Mouse (Mus musculus) gastrocnemius, postnatal 4 days (tissue): ENCODE data around the gene Ncam1. TPM values are rescaled to one million over a fixed set of nuclear protein-coding genes. Genes with fewer than 3 reads are reported as not detected.

Source experiments
- DNase-seq, 2 experiments: peaks; one replicate each; pipeline ENCODE4 v3.0.0; 2021 to 2022; ENCODE audit warnings: low spot score in 2 of 2, mixed read lengths in 2 of 2
- total RNA-seq, 2 experiments: library from RNA; stranded (reverse); gene quantifications; 2 replicates each; pipeline ENCODE4 v1.2.3; 2021

The Ncam1 gene
- total RNA-seq, 2 experiments from 2014 or later = 180 to 193 TPM

DNA sequence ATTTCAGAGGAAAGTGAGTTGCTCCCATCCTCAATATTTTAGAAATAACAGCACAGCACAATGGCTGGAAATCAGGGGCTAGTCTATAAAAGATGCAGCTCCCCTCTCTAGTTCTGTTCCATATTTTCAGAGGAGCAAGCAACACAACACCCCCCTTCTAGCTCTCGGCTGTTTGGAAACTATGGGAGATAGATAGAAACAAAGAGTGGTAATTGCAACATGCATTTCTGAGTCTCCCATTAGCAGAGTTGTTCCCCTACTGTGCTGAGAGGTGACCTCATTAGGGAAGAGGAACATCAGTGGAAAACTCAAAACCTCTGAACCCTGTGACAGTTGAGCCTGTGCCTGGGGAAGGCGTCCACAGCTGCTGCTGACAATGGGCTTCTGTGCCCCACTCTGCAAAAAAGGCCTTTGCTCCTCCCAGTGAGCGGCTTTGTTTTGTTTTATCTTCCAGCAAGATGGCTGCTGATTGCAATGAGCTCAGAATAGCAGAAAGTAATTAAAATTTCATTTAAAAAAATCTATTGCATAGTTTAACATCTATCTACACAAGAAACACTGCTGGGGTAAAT is 174.7 kb downstream of the Ncam1 start:
- no peak for DNase-seq

DNA sequence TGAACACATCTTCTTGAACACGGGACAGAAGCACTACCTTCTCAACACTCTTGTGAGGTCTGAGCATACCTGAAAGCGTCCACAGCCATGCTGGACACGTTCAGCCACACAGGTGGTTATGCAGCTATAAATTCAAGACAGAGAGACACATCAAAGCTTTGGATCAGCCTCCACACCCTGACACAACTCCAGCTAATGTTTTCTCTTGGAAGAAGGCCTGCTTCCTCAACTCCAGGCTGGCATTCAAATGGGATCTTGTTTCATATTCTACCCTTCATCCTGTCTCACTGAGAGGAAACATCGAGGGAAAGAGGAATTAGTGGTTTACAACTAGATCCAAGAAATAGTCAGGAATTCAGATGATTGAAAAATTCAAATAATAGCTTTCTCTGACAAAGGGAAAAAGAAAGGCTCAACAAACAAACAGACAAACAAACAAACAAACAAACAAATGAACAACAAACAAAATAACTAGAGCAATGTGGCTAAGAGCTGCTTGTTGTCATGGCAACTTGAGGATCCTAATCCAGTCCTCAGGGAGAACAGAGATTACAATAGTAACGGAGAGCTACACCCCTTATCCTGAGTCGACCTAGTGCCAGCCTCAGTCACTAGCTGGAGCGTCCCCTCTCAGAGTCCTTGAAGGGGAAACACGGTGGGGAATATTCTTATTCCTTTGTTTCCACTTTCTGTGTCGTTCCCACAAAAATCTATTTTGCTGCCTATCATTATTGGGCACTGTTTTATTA is 175.6 kb downstream of the Ncam1 start:
- DNase-seq = no peak

- no peak for DNase-seq
Measured at GRCm38 (mm10) chr9:49621691-49622090, 177.0 kb downstream of the Ncam1 start.

DNA sequence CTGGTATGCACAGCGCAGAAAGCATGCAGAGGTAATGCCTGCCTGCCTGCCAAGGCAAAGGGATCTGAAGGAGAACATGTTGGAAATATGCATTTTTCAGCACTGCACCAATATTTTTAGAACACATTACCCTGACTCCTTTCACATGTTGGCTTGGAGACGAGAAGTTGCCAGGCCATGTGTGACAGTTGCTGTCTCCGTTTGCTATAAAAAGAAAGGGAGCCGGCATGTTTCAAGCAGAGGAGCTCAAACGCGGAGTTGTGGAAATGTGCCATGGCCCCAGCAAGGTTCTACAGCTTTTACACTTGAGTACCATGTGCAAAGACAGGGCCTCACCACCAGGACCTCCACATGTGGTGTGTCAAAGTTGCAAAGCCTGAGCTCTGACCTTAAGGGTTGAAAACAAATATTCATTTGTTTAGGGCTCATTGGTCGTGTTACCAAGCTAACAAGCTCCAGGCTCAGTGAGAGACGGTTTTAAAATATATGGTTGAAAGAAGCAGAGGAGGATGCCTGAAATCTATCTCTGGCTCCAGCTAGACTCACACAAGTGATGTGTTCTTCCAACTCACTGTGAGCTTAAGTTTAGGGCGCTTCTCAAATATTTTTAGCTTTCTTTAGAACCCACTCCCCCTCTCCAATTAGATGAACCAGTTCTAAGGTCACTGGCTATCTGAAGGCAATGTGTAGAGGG is 179.9 kb downstream of the Ncam1 start:
- no peak for DNase-seq

GRCm38 (mm10) chr9:49618266-49618665 is 180.5 kb downstream of the Ncam1 start:
- no peak for DNase-seq

DNA sequence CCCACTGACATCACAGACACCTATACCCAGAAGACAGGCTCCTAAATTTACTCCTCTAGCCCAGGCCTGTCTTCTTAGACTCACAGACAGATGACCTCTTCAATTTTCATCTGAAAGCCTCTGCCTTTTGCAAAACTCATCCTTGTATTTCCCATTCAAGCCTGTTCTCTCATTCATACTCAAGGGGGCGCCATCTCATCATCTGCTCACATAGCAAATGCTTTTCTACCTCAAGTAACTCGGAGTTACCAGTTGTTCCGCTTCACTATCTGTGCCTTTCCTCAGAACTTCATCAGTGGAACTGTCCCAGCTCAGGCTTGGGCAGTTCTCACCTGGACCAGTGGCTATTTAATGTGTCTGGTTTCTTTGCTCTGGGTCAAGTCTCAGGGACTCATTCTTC is 181.5 kb downstream of the Ncam1 start:
- DNase-seq = peak in 1 of 2 experiments; percentile 44

- no peak for DNase-seq
Measured at GRCm38 (mm10) chr9:49612387-49612786, 186.3 kb downstream of the Ncam1 start.

- DNase-seq = no peak
Measured at GRCm38 (mm10) chr9:49608191-49608590, 190.5 kb downstream of the Ncam1 start.

DNA sequence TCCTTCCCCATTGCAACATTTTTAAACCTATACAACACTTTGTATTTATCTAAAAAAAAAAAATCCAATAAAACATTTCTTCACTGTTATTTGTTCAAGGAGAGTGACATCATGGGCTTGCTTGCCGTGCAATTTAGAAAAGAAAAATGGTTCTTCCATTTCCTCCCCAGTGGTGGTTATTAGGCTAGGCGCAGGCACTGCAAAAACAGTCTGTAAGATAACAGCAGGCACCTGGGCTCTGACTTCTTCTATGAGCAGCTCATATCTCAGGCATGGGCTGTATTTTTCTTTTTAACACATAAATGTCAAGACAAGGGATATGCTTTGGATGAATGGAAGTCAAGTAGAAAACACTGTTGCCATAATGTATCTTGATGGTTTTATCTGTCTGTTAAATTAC is 192.0 kb downstream of the Ncam1 start:
- DNase-seq = no peak

DNA sequence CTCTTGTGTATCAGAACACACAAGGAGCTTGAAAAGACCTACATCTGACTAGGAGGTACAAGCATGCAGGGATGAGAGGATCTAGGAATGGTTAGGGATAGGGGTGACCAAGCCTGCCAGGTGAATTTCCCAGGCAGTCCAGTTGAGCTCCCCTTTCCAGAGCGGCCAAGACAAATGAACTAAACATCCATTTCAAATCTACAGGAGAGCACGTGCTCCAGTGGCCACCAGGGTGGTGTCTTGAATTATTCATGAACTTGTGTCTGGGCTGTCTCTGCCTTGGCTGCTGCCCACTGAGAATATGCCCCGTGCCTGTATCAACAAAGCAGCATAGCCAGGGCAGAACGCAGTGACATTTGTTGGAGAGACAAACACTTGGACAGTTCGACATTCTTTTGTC is 192.4 kb downstream of the Ncam1 start:
- no peak for DNase-seq

- peak in 1 of 2 experiments; percentile 21 for DNase-seq
Measured at GRCm38 (mm10) chr9:49605791-49606190, 192.9 kb downstream of the Ncam1 start.

- DNase-seq = no peak
Measured at GRCm38 (mm10) chr9:49605351-49605750, 193.4 kb downstream of the Ncam1 start.

DNA sequence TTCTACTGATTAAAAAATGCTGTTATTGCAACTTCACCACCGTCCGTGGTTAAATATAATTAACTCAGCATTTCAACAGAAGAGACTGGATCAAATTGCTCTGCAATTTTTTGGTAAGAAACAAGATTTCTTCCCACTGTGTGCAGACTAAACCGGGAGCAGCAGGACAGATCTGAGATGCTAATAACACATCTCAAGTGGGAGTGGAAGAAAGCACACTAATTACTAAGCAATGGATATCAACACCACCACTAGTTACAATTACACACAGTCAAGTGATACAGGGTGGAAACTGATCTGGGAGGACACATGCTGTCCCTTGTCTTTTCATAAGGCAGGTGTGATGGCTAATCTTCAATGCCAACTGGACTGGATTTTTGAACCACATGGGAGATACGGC is 197.5 kb downstream of the Ncam1 start:
- DNase-seq = no peak

- no peak for DNase-seq
Measured at GRCm38 (mm10) chr9:49595635-49596348, 202.9 kb downstream of the Ncam1 start.

- DNase-seq = no peak
Measured at GRCm38 (mm10) chr9:49594876-49595634, 203.7 kb downstream of the Ncam1 start.

DNA sequence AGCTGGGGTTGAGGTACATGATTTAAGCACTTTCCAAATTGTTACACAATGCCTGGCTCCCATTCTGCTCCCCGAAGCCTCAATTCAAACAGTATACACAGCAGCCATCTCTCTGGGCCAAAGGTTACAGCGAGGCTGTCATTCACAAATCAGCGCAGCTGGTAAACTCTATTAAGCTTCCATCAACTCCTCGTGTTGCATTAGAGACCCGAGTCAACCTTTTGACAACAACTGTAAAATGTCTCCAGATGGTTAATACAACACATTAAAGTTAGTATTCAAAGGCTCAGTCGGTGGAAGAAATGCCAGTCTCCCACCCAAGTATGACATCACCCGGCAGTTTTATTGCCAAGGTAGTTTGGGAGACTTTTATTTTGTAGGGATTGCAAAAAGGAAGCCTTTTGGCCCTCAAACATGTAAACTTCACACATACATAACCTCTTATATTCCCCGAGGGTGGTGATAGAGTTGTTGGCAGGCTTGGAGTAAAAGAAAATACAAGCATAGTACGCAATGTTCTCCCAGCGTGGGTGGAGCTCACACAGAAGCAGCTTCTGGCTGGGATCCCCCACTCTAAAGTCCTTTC is 204.7 kb downstream of the Ncam1 start:
- DNase-seq = peak in 1 of 2 experiments; percentile 40

DNA sequence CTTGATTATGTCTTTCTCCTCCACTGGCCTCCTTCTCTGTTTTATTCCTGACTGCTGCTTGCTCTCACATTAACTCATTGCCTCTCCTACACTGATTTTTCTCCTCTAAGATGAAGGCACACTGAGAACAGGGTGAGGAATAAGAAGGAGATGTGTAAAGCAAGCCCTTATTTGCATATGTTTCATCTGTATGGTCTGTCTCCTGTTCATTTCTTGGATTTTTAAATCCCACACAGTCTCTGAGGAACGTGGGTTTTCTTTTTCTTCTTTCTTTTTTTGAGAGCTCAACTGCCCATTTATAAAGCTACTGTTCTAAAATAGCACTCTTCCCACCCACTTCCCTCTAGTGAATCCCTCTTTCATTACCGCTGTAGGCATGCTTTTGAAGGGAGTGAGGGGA is 206.7 kb downstream of the Ncam1 start:
- no peak for DNase-seq

- DNase-seq = no peak
Measured at GRCm38 (mm10) chr9:49590261-49590660, 208.5 kb downstream of the Ncam1 start.

DNA sequence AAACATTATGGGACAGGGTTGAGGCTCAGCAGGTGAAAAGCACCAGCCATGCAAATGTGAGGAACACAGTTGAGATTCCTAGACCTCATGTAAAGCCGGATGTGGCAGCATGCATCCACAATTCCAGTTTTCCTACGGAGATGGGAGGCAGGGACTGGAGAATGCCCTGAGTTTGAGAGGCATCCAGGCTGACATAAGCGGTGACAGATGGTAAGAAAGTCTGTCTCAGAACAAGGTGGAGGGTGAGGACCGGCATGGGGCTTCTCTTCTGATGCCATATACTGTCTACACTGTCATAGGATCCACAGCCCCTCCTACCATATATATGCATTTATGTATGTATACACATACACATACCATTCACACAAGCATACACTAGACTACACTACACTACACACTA is 221.6 kb downstream of the Ncam1 start:
- DNase-seq = no peak

DNA sequence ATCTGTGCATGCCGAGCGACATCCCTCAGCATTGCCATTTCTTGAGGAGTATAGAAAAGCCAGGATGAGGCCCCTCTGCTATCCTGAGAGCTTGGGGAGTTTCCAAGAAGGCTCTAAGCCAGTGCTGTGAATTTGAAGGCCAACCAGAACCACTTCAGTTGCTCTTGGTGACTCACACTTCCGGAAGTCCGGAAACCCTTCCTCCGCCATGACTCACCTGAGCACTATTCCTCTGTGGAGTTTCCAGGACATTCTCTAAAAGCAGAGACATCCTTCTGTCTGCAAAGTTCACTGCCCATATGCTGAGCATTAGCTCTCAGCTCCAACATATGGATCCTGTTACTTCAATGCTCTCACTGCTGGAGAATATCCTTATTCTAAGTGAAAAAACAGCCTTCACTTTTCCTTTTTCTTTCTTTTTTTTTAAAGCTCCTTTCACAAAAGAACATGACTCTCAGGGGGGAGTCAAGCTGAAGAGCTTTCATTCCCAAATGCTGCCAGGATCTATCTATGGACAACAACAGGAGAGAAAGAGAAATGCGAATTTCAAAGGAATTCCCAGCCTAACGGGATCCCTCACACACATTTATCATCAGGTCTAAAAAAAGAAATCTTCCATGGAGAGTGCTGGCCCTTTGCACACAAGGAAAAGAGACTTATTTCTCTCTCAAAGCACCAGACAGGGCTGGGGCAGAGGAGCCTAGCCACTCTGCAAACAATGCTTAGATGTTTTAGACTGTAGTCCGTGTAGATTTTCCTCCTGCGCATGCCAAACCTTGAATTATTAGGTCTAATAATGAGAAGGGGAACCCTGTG is 226.8 kb downstream of the Ncam1 start:
- peak in 1 of 2 experiments; percentile 23 for DNase-seq
